Mouse (Mus musculus): ENCODE results near the gene Galnt9. TPM values are rescaled to one million over a fixed set of nuclear protein-coding genes. Genes with fewer than 3 reads are reported as not detected.

Galnt9 gene
- polyA plus RNA-seq, 1 experiment = not detected

GRCm38 (mm10) chr5:110635951-110636707 is 92.0 kb downstream of the Galnt9 start:
- H3K4me3 ChIP-seq (replicated peaks) = no peak overlapping the region
- H3K9me3 ChIP-seq = no peaks in the 10 kb centered on the region
- H3K27me3 ChIP-seq (replicated peaks) = peaks cover 35% of the 10 kb centered on the region
- H3K36me3 ChIP-seq (replicated peaks; ENCODE audit: low read length) = no peaks in the 10 kb centered on the region
- TF ChIP-seq FLI1 (IDR thresholded peaks at IDR 0.05; ENCODE audit: low read length) = no peak
- no peak for TF ChIP-seq GATA1 (IDR thresholded peaks at IDR 0.05; ENCODE audit: borderline replicate concordance, low read length)
- H3K4me1 ChIP-seq = peaks cover 6% of the 10 kb centered on the region

GRCm38 (mm10) chr5:110638306-110639074 is 94.3 kb downstream of the Galnt9 start:
- Histone ChIP-seq H3K4me3 (replicated peaks) (no peak overlapping the region), H3K4me1 (peaks cover 6% of the 10 kb centered on the region), H3K36me3 (replicated peaks; ENCODE audit: low read length) (peaks cover 2% of the 10 kb centered on the region), H3K9me3 (peaks cover 11% of the 10 kb centered on the region), H3K27me3 (replicated peaks) (peaks cover 28% of the 10 kb centered on the region)
- TF ChIP-seq FLI1 (IDR thresholded peaks at IDR 0.05; ENCODE audit: low read length) = no peak
- no peak for TF ChIP-seq GATA1 (IDR thresholded peaks at IDR 0.05; ENCODE audit: borderline replicate concordance, low read length)

DNA sequence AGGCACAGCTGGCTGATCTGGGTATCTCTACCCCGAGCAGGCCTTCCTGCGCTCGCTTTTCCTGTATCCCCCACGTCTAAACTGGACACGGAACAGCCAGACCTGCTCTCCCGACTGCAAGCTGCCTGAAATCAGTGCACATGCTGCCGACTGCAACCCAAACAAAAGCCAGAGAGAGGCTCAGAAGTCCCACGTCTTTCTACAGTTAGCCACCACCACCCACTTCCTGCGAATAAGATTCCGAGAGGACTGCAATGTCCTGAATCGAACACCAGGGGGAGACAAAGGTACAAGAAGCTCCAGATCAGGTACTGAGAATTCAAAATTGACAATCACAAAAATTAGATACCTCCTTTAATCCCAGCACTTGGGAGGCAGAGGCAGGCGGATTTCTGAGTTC is 95.3 kb downstream of the Galnt9 start:
- Histone ChIP-seq H3K27me3 (replicated peaks) (peaks cover 24% of the 10 kb centered on the region), H3K4me3 (replicated peaks) (peak overlapping the region; percentile 90)
- no peak for TF ChIP-seq GATA1 (IDR thresholded peaks at IDR 0.05; ENCODE audit: borderline replicate concordance, low read length)
- no peak for TF ChIP-seq FLI1 (IDR thresholded peaks at IDR 0.05; ENCODE audit: low read length)

GRCm38 (mm10) chr5:110646377-110646776 is 102.2 kb downstream of the Galnt9 start:
- Histone ChIP-seq H3K36me3 (replicated peaks; ENCODE audit: low read length) (peaks cover 66% of the 10 kb centered on the region), H3K9me3 (peaks cover 11% of the 10 kb centered on the region), H3K27me3 (replicated peaks) (no peaks in the 10 kb centered on the region), H3K4me3 (replicated peaks) (no peak overlapping the region), H3K4me1 (peaks cover 4% of the 10 kb centered on the region)
- TF ChIP-seq FLI1 (IDR thresholded peaks at IDR 0.05; ENCODE audit: low read length) (no peak), GATA1 (IDR thresholded peaks at IDR 0.05; ENCODE audit: borderline replicate concordance, low read length) (no peak)

More for the DNA sequence above, 95.3 kb downstream of the Galnt9 start:
- Histone ChIP-seq H3K36me3 (replicated peaks; ENCODE audit: low read length) (peaks cover 2% of the 10 kb centered on the region), H3K4me1 (peaks cover 6% of the 10 kb centered on the region), H3K9me3 (peaks cover 11% of the 10 kb centered on the region)

- Histone ChIP-seq H3K9me3 (no peaks in the 10 kb centered on the region), H3K4me1 (peaks cover 42% of the 10 kb centered on the region), H3K4me3 (replicated peaks) (peak within 1 kb of the TSS; percentile 94), H3K36me3 (replicated peaks; ENCODE audit: low read length) (peaks cover 77% of the 10 kb centered on the region), H3K27me3 (replicated peaks) (no peaks in the 10 kb centered on the region)
- TF ChIP-seq GATA1 (IDR thresholded peaks at IDR 0.05; ENCODE audit: borderline replicate concordance, low read length) (no peak), FLI1 (IDR thresholded peaks at IDR 0.05; ENCODE audit: low read length) (no peak)
Measured at GRCm38 (mm10) chr5:110652719-110653648, 108.8 kb downstream of the Galnt9 start, which contains the start of the genes Noc4l and Ddx51. TSS of gene Noc4l (minus strand) at chr5:110653417. TSS of gene Ddx51 (plus strand) at chr5:110653451.

DNA sequence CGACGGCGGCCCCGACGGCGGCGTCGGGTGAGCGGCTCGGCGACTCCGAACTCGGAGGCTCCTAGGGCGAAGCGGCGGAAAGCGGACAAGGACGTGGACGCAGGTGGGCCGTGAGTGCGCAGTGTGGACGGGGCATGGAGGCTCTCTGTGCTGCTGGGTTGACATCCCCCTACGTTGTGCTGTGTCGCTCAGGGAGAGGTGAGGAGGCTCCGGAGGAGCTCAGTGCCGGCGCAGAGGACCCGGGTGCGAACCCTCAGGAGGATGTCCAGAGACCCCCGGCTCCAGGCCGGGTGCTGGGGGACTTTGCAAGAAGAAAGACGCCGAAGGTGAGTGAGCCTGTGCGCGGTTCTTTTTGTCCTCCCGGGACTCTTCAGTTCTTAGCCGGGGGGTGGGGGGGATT is 109.5 kb downstream of the Galnt9 start:
- H3K36me3 ChIP-seq (replicated peaks; ENCODE audit: low read length) = peaks cover 77% of the 10 kb centered on the region
- no peaks in the 10 kb centered on the region for H3K27me3 ChIP-seq (replicated peaks)
- peak overlapping the region; percentile 94 for H3K4me3 ChIP-seq (replicated peaks)
- H3K4me1 ChIP-seq = peaks cover 42% of the 10 kb centered on the region
- TF ChIP-seq GATA1 (IDR thresholded peaks at IDR 0.05; ENCODE audit: borderline replicate concordance, low read length) = no peak
- TF ChIP-seq FLI1 (IDR thresholded peaks at IDR 0.05; ENCODE audit: low read length) = no peak
- H3K9me3 ChIP-seq = no peaks in the 10 kb centered on the region

DNA sequence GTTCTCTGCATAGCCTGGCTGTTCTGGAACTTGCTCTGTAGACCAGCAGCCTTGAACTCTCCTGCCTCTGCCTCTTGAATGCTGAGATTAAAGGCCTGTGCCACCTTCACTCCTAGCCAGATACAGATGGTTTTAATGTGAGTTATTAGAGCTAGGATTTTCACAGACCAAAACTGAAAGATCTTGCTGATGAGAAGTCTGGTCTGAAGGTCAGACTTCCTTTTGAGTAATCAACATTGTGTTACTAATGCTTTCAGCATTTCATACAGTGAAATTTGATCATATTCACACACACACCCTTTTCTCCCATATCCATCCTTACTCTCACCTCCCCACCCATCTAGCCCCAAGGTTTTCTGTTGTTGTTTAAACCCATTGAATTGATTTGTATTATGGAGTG is 115.5 kb downstream of the Galnt9 start:
- peaks cover 11% of the 10 kb centered on the region for H3K4me1 ChIP-seq
- no peaks in the 10 kb centered on the region for H3K9me3 ChIP-seq
- peaks cover 99% of the 10 kb centered on the region for H3K36me3 ChIP-seq (replicated peaks; ENCODE audit: low read length)
- no peak for TF ChIP-seq GATA1 (IDR thresholded peaks at IDR 0.05; ENCODE audit: borderline replicate concordance, low read length)
- H3K27me3 ChIP-seq (replicated peaks) = no peaks in the 10 kb centered on the region
- no peak overlapping the region for H3K4me3 ChIP-seq (replicated peaks)

DNA sequence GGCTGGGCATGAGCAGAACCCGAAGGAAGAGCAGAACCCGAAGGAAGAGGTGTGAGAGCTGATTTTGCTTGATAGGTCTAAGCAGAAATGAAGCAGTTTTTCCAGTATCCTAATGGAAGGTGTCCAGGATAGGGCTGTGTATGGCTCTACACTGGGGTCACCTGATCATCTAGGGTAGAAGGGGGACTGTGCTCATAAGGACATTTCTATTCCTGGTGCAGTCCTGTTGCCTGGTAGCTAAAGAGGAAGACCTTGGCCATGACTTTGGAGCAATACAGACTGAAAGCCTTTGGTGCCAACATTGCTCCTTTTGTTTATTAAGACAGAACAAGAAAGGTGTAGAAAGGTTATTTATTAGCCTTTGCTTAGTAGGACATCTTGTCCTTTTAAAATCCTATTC is 119.9 kb downstream of the Galnt9 start:
- TF ChIP-seq GATA1 (IDR thresholded peaks at IDR 0.05; ENCODE audit: borderline replicate concordance, low read length) (no peak), FLI1 (IDR thresholded peaks at IDR 0.05; ENCODE audit: low read length) (no peak)
- Histone ChIP-seq H3K9me3 (no peaks in the 10 kb centered on the region), H3K36me3 (replicated peaks; ENCODE audit: low read length) (peaks cover 99% of the 10 kb centered on the region), H3K4me3 (replicated peaks) (no peak overlapping the region), H3K4me1 (no peaks in the 10 kb centered on the region), H3K27me3 (replicated peaks) (no peaks in the 10 kb centered on the region)

DNA sequence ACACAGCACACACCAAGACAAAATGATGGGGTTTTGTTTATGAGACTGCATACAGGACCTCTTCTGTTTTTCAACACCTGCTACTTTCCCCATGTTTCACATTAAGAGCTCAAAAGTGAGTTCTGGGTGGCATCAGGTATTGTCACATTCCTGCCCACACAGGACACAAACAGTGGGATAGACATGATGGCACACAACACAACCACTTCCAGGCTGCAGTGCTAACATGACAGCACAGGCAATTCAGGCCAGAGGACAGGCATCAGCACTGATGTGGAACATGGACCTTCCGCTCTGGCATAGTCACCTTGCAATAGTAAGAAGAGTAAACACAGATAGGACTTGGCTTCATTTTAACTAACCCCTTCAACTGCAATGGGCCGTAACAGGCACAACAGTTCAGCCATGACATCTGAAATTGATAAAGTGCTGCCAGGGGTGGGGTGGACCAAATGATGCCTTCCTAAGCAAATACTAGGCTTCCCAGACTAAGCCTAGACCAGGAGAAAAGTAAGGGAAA is 120.7 kb downstream of the Galnt9 start:
- H3K4me1 ChIP-seq = no peaks in the 10 kb centered on the region
- TF ChIP-seq GATA1 (IDR thresholded peaks at IDR 0.05; ENCODE audit: borderline replicate concordance, low read length) = no peak
- no peak for TF ChIP-seq FLI1 (IDR thresholded peaks at IDR 0.05; ENCODE audit: low read length)
- no peak overlapping the region for H3K4me3 ChIP-seq (replicated peaks)
- no peaks in the 10 kb centered on the region for H3K27me3 ChIP-seq (replicated peaks)
- H3K9me3 ChIP-seq = no peaks in the 10 kb centered on the region
- H3K36me3 ChIP-seq (replicated peaks; ENCODE audit: low read length) = peaks cover 98% of the 10 kb centered on the region

All from megakaryocyte, embryonic 14.5 days (primary cell).